Mouse (Mus musculus): ENCODE results near the gene Sult2b1. TPM values are rescaled to one million over a fixed set of nuclear protein-coding genes. Genes with fewer than 3 reads are reported as not detected.

The Sult2b1 gene
- total and polyA plus RNA-seq, 2 experiments from 2014 or later, result 0.23 TPM; not detected in 1

GRCm38 (mm10) chr7:45783511-45784091, 868 bp downstream of the Sult2b1 start, which contains the start of gene Lmtk3:
Gene Lmtk3 (plus strand): TSS chr7:45783738.
- no peak within 1 kb of the TSS for H3K27ac ChIP-seq (ENCODE audit: low read depth)
- peak within 1 kb of the TSS; percentile 58 for H3K4me3 ChIP-seq (ENCODE audit: low read depth, low read length)
- H3K4me2 ChIP-seq (ENCODE audit: low read depth, low read length), result peak within 1 kb of the TSS; percentile 77
- peak within 1 kb of the TSS; percentile 48 for H3K9ac ChIP-seq (replicated peaks; ENCODE audit: low read depth, low read length)
- DNase-seq (ENCODE audit: low spot score), result peak; percentile 60
- H3K4me1 ChIP-seq (ENCODE audit: control insufficient read depth, insufficient read depth), result peaks cover 5% of the 10 kb centered on the region; the same call in 1 of the 2 replicates
- TF ChIP-seq EP300 (IDR thresholded peaks at IDR 0.05; ENCODE audit: low read depth) (no peak), CTCF (IDR thresholded peaks at IDR 0.05; ENCODE audit: low read depth) (peak; percentile 29)
- H3K36me3 ChIP-seq (replicated peaks; ENCODE audit: control insufficient read depth, insufficient read depth, low read length), result no peaks in the 10 kb centered on the region
- H3K9me3 ChIP-seq (replicated peaks; ENCODE audit: control insufficient read depth, low read length), result no peaks in the 10 kb centered on the region
- 1% methylated on average over 38 of the region's 38 CpGs for WGBS
- H3K27me3 ChIP-seq (ENCODE audit: control insufficient read depth, insufficient read depth, low read length), result peaks cover 73% of the 10 kb centered on the region
- ATAC-seq (ENCODE audit: insufficient read depth, low read depth), result peak; percentile 40; the same call in 1 of the 2 replicates

- H3K9ac ChIP-seq (replicated peaks; ENCODE audit: low read depth, low read length), result no peak overlapping the region
- H3K9me3 ChIP-seq (replicated peaks; ENCODE audit: control insufficient read depth, low read length), result no peaks in the 10 kb centered on the region
- no peak for ATAC-seq (ENCODE audit: insufficient read depth, low read depth)
- peaks cover 5% of the 10 kb centered on the region; the same call in 1 of the 2 replicates for H3K4me1 ChIP-seq (ENCODE audit: control insufficient read depth, insufficient read depth)
- H3K36me3 ChIP-seq (replicated peaks; ENCODE audit: control insufficient read depth, insufficient read depth, low read length), result no peaks in the 10 kb centered on the region
- 59% methylated on average over 4 of the region's 4 CpGs for WGBS
- no peak overlapping the region for H3K4me3 ChIP-seq (ENCODE audit: low read depth, low read length)
- H3K4me2 ChIP-seq (ENCODE audit: low read depth, low read length), result no peak overlapping the region
- H3K27me3 ChIP-seq (ENCODE audit: control insufficient read depth, insufficient read depth, low read length), result peaks cover 69% of the 10 kb centered on the region
- DNase-seq (ENCODE audit: low spot score), result no peak
- no peak for TF ChIP-seq EP300 (IDR thresholded peaks at IDR 0.05; ENCODE audit: low read depth)
- no peak for TF ChIP-seq CTCF (IDR thresholded peaks at IDR 0.05; ENCODE audit: low read depth)
- no peak overlapping the region for H3K27ac ChIP-seq (ENCODE audit: low read depth)
Measured at GRCm38 (mm10) chr7:45782271-45782670, 2.2 kb downstream of the Sult2b1 start.

GRCm38 (mm10) chr7:45779081-45779641, 5.3 kb downstream of the Sult2b1 start:
- Histone ChIP-seq H3K4me3 (ENCODE audit: low read depth, low read length) (no peak overlapping the region), H3K4me1 (ENCODE audit: control insufficient read depth, insufficient read depth) (peaks cover 5% of the 10 kb centered on the region; the same call in 1 of the 2 replicates), H3K36me3 (replicated peaks; ENCODE audit: control insufficient read depth, insufficient read depth, low read length) (no peaks in the 10 kb centered on the region), H3K9ac (replicated peaks; ENCODE audit: low read depth, low read length) (no peak overlapping the region), H3K9me3 (replicated peaks; ENCODE audit: control insufficient read depth, low read length) (no peaks in the 10 kb centered on the region), H3K27me3 (ENCODE audit: control insufficient read depth, insufficient read depth, low read length) (peaks cover 38% of the 10 kb centered on the region), H3K4me2 (ENCODE audit: low read depth, low read length) (peak overlapping the region; percentile 39; the same call in 1 of the 2 replicates), H3K27ac (ENCODE audit: low read depth) (no peak overlapping the region)
- DNase-seq (ENCODE audit: low spot score) (no peak), ATAC-seq (ENCODE audit: insufficient read depth, low read depth) (no peak)
- TF ChIP-seq EP300 (IDR thresholded peaks at IDR 0.05; ENCODE audit: low read depth) (no peak), CTCF (IDR thresholded peaks at IDR 0.05; ENCODE audit: low read depth) (no peak)
- 16% methylated on average over 22 of the region's 22 CpGs for WGBS

GRCm38 (mm10) chr7:45775237-45775636, 9.2 kb downstream of the Sult2b1 start:
- H3K4me1 ChIP-seq (ENCODE audit: control insufficient read depth, insufficient read depth), result peaks cover 5% of the 10 kb centered on the region; the same call in 1 of the 2 replicates
- H3K4me2 ChIP-seq (ENCODE audit: low read depth, low read length), result no peak overlapping the region
- 51% methylated on average over 7 of the region's 7 CpGs for WGBS
- no peak overlapping the region for H3K9ac ChIP-seq (replicated peaks; ENCODE audit: low read depth, low read length)
- TF ChIP-seq CTCF (IDR thresholded peaks at IDR 0.05; ENCODE audit: low read depth) (no peak), EP300 (IDR thresholded peaks at IDR 0.05; ENCODE audit: low read depth) (no peak)
- peaks cover 26% of the 10 kb centered on the region; the same call in 1 of the 2 replicates for H3K27me3 ChIP-seq (ENCODE audit: control insufficient read depth, insufficient read depth, low read length)
- H3K4me3 ChIP-seq (ENCODE audit: low read depth, low read length), result no peak overlapping the region
- no peak for ATAC-seq (ENCODE audit: insufficient read depth, low read depth)
- no peak overlapping the region for H3K27ac ChIP-seq (ENCODE audit: low read depth)
- H3K36me3 ChIP-seq (replicated peaks; ENCODE audit: control insufficient read depth, insufficient read depth, low read length), result no peaks in the 10 kb centered on the region
- DNase-seq (ENCODE audit: low spot score), result no peak
- no peaks in the 10 kb centered on the region for H3K9me3 ChIP-seq (replicated peaks; ENCODE audit: control insufficient read depth, low read length)

- Histone ChIP-seq H3K27ac (ENCODE audit: low read depth) (no peak overlapping the region), H3K4me2 (ENCODE audit: low read depth, low read length) (no peak overlapping the region), H3K9ac (replicated peaks; ENCODE audit: low read depth, low read length) (no peak overlapping the region), H3K9me3 (replicated peaks; ENCODE audit: control insufficient read depth, low read length) (no peaks in the 10 kb centered on the region), H3K4me3 (ENCODE audit: low read depth, low read length) (no peak overlapping the region), H3K27me3 (ENCODE audit: control insufficient read depth, insufficient read depth, low read length) (peaks cover 6% of the 10 kb centered on the region; the same call in 1 of the 2 replicates), H3K4me1 (ENCODE audit: control insufficient read depth, insufficient read depth) (no peaks in the 10 kb centered on the region), H3K36me3 (replicated peaks; ENCODE audit: control insufficient read depth, insufficient read depth, low read length) (no peaks in the 10 kb centered on the region)
- WGBS, result 62% methylated on average over 4 of the region's 4 CpGs
- DNase-seq (ENCODE audit: low spot score) (no peak), ATAC-seq (ENCODE audit: insufficient read depth, low read depth) (no peak)
- TF ChIP-seq EP300 (IDR thresholded peaks at IDR 0.05; ENCODE audit: low read depth), result no peak
- TF ChIP-seq CTCF (IDR thresholded peaks at IDR 0.05; ENCODE audit: low read depth), result no peak
Measured at GRCm38 (mm10) chr7:45771101-45771500, 13.4 kb downstream of the Sult2b1 start.

Data from heart, postnatal 0 days (tissue).